Mouse (Mus musculus): ENCODE measurements around the gene Ppp1r32. TPM values are rescaled to one million over a fixed set of nuclear protein-coding genes. Genes with fewer than 3 reads are reported as not detected.

Ppp1r32 gene
- total RNA-seq, 2 experiments from 2014 or later, result 1.5 to 1.6 TPM

DNA sequence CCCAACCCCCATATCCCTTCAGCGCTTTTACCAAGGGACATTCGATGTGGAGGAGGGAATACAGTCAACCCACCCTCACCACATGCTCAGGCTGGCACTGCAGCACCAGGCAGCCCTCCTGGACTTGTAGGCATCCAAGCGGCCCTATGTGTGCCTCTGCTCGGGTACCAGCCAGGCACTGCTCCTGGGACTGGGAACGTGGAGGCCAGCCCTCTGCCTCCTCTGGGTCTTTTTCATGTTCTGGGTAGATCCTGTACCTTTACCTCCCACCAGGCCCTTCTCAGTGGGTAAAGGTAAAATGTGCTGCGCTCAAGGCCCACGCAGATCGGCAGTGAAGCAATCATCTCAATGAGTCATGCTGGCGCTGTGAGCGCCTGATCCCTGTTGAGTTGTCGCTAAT, 22.8 kb downstream of the Ppp1r32 start:
- DNase-seq (ENCODE audit: low spot score in 2 of 2), result peak in 1 of 2 experiments; percentile 54

GRCm38 (mm10) chr19:10458096-10458495, 24.6 kb downstream of the Ppp1r32 start:
- peak in 1 of 2 experiments; percentile 57 for DNase-seq (ENCODE audit: low spot score in 2 of 2)

- peak; percentile 63 to 70 for DNase-seq (ENCODE audit: low spot score in 2 of 2)
Observed at GRCm38 (mm10) chr19:10457484-10457800, 25.3 kb downstream of the Ppp1r32 start.

- DNase-seq (ENCODE audit: low spot score in 2 of 2), result peak; percentile 67 to 80
Observed at GRCm38 (mm10) chr19:10456752-10457483, 25.8 kb downstream of the Ppp1r32 start, which contains the start of gene Lrrc10b. Gene Lrrc10b (minus strand): TSS chr19:10457473.

DNA sequence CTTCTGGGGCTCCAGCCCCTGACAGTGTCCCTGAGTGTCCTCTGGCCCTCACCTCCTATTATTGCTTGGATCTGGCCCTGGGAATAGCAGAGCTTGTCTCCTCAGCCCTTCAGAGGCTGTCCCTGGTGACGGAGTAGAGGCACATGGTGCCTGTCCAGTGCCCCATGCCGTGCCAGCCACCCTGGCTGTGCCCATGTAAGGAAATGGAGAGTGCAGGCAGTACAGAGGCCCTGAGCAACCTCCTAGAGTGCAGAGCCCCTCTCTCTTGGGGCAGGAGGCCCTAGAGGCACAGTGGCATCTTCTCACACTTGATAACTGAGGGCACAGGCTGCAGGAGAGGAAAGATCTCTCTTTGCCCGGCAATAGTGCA, 27.3 kb downstream of the Ppp1r32 start:
- no peak for DNase-seq (ENCODE audit: low spot score in 2 of 2)

- no peak for DNase-seq (ENCODE audit: low spot score in 2 of 2)
Observed at GRCm38 (mm10) chr19:10454718-10455436, 27.9 kb downstream of the Ppp1r32 start.

GRCm38 (mm10) chr19:10449708-10450107, 33.0 kb downstream of the Ppp1r32 start:
- DNase-seq (ENCODE audit: low spot score in 2 of 2), result peak; percentile 84 to 92

DNA sequence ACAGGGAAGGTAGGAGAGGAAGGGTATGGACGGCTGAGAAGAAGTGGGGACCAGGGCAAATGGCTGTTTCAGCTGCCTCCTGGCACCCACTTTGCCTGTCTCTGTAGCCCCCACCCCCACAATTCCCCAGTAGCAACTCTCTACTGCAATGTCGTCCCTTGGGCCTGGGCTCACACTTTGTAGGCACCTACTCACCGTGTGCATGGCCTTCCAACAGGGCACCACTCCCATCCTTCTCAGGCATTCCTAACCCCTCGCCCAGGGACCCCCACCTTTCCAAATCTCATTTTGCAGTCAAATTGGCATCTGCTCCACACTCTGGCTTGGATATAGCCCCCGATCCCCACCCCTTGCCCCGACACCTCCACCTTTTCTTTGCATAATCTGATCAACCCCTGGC, 33.5 kb downstream of the Ppp1r32 start:
- no peak for DNase-seq (ENCODE audit: low spot score in 2 of 2)

DNA sequence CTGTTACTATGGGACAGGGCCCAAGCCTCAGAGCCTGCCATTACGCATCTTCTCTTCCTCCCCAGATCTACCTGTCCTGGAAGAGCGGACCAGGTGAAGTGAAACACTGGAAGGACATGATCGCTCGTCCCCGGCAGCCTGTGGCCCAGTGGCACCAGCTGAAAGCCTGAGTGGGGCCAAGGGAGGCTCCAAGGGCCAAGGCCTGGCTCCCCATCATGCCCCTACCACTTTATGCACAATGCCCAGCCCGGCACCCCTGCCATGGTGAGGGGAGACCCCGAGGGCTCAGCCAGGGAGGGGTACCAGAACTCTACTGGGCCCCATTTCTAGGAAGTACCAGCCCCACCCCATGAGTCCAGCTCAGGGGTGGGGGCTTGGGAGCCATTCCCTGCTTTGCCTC, 34.5 kb downstream of the Ppp1r32 start:
- DNase-seq (ENCODE audit: low spot score in 2 of 2), result no peak

DNA sequence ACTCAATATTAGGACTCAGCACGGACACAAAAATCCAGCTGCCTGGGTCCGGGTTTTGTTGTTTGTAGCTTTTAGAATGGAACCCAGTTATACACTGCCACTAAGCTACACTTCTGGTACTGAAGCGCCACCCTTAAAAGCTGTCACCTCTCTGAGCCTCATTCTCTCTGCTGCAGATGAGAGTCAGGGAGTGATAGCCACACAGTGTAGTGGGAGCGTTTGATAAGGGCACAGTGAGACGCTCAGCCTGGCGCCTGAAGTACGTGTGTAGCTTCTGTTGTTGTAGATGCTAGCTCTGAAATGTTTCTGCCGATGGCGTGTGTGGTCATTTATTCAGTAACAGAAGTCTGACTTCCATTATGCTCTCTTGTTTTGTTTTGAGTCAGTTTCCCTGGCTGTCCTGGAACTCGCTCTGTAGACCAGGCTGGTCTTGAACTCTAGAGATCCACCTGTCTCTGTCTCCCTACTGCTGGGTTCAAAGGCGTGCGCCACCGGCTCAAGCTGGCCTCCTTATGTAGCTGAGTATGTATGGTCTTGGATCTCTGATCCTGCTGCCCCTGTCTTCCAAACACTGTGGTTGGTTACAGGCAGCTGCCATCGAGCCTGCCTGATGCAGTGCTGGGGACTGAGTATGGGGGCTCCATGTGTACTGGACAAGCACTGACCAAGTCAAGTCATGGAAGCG, 37.9 kb downstream of the Ppp1r32 start:
- no peak for DNase-seq (ENCODE audit: low spot score in 2 of 2)

DNA sequence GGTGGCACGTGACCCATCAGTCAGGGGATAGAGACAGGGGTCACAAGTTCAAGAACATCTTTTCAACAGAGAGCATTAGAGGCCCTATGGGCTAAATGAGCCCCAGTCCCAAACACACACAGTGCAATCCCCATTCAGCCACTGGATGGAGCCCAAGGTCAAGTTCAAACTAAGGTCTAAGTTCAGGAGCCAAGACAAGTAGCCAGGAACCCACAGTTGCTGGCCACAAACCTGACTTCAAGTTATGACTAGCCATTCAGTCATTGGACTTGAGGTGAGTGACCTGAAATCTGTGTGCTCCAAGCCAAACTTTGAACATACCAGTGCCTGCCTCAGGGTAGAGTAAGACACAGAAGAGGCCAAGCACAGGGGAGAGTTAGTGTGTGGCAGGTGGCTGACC, 45.2 kb downstream of the Ppp1r32 start:
- no peak for DNase-seq (ENCODE audit: low spot score in 2 of 2)

GRCm38 (mm10) chr19:10436726-10437125, 46.0 kb downstream of the Ppp1r32 start:
- DNase-seq (ENCODE audit: low spot score in 2 of 2), result no peak

DNA sequence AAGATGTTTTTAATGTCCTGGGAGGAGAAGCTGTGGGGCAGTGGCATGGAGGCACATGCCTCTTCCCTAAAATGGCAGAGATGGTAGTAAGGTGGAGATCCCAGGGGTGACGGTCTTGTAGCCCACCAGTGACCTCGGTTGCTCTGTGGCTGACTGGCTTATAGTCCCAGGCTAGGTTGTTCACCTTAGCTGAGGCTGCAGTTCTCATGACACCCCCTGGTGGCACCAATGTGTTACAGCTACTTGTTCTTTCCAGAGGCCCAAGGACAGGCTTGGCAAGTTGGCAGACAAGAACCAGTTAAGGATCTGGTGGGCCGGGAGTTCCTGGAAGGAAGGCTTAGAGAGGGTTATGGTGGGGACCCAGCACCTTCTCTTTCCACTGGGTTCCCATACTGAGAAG, 46.8 kb downstream of the Ppp1r32 start:
- peak; percentile 70 to 71 for DNase-seq (ENCODE audit: low spot score in 2 of 2)

- no peak for DNase-seq (ENCODE audit: low spot score in 2 of 2)
Observed at GRCm38 (mm10) chr19:10434927-10435326, 47.8 kb downstream of the Ppp1r32 start.

GRCm38 (mm10) chr19:10433879-10434540, 48.7 kb downstream of the Ppp1r32 start:
- DNase-seq (ENCODE audit: low spot score in 2 of 2), result peak in 1 of 2 experiments; percentile 57

- DNase-seq (ENCODE audit: low spot score in 2 of 2), result no peak
Observed at GRCm38 (mm10) chr19:10433225-10433624, 49.5 kb downstream of the Ppp1r32 start.

DNA sequence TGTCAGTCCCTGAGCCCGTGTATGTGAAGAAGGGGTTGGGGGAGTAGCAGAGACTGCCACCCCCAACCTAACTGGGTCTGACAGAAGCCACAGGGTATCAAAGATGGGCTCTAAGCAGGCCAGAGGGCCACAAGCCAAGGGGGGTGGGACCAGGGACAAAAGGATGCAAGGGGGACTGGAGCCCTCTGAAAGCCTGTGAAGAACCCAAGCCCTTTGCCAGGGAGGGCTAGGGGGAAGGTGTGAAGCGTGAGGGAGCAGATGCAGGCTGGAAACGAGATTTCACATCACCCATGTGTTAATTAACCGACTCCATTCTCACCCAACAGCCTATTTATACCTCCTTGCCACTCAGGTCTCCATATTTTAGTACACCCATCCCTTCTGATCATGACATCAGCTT, 50.9 kb downstream of the Ppp1r32 start:
- no peak for DNase-seq (ENCODE audit: low spot score in 2 of 2)

DNA sequence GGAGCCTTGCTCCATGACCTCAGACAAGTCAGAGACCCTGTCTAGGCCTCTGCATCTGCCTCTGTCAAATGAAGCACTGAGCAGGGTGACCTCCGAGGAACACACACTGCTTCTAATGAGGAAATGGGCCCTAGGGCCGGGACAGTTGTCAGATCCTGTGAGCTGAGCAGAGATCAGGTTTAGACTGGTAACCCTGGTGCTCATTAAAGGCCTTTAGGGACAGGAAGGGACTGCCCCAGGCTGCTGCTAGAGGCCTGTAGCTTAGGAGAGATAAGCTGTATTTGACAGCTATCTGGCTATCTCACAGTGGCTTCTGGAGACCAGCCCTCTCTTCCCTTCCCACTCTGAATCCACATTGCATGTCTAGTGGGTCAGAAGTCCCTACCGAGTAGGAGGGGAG, 51.3 kb downstream of the Ppp1r32 start:
- no peak for DNase-seq (ENCODE audit: low spot score in 2 of 2)

- DNase-seq (ENCODE audit: low spot score in 2 of 2), result no peak
Observed at GRCm38 (mm10) chr19:10429371-10429770, 53.4 kb downstream of the Ppp1r32 start.

GRCm38 (mm10) chr19:10427431-10427830, 55.3 kb downstream of the Ppp1r32 start:
- no peak for DNase-seq (ENCODE audit: low spot score in 2 of 2)

DNA sequence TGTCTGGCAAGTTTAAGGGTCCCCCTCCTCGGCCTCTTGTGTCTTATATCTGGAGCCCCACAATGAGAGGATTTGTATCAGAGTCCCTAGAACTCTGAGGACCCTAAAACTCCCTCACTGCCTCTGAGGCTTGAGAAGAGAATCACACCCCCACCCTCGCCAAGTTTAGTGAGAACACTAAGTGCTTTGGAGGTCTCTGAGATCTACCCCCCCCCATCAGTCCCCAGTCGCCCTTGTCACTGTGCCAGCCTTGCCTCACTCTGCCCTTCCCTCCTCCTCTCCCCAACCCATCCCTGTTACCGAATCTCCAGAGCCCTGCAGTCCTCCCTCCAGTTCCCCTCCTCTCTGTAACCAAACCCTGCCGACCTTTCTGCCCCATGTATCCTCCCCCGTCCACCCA, 55.9 kb downstream of the Ppp1r32 start:
- DNase-seq (ENCODE audit: low spot score in 2 of 2), result no peak

DNA sequence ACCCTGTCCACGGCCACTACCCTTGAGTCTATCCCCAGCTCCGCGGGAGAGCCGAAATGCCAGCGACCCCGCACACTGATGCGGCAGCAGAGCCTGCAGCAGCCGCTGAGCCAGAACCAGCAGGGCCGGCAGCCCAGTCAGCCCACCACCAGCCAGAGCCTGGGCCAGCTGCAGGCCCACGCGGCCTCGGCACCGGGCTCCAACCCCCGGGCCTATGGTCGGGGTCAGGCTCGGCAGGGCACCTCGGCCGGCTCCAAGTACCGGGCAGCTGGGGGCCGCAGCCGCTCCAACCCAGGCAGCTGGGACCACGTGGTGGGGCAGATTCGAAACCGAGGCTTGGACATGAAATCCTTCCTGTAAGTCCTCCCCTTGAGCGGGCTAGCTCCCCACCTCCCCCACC, 56.4 kb downstream of the Ppp1r32 start:
- no peak for DNase-seq (ENCODE audit: low spot score in 2 of 2)

All from layer of hippocampus, postnatal 14 days (tissue).